Mouse (Mus musculus) liver, embryonic 16.5 days (tissue): ENCODE data around the gene Zmat5. TPM values are rescaled to one million over a fixed set of nuclear protein-coding genes. Genes with fewer than 3 reads are reported as not detected.
"Not testable (repeated sequence)": the region's sequence is repeated elsewhere in the genome, so short reads cannot be mapped to it uniquely, and the experiment has no call there.

Experiments used
- ATAC-seq: fragments of 200-750 bp; cut with Nextera tagmentation; 2 replicates; pipeline ENCODE4 v1.8.0; 2017; ENCODE audit warnings: low read depth, mild to moderate bottlenecking, moderate number of reproducible peaks, moderate library complexity
- H3K27ac ChIP-seq: fragments of 300-500 bp; sonication (generic); 2 replicates; pipeline ENCODE4 v1.5.1; 2014; ENCODE audit warnings: mild to moderate bottlenecking, low read length
- H3K27me3 ChIP-seq: fragments of 300-500 bp; sonication (generic); 2 replicates; pipeline ENCODE4 v1.6.1; 2014; ENCODE audit warnings: low read depth, low read length, mixed read lengths; ENCODE audit not compliant: control insufficient read depth, insufficient read depth
- H3K36me3 ChIP-seq: fragments of 300-500 bp; sonication (generic); 2 replicates; pipeline ENCODE4 v1.6.1; 2014; ENCODE audit warnings: mild to moderate bottlenecking; ENCODE audit not compliant: control insufficient read depth, insufficient read depth
- H3K4me1 ChIP-seq: fragments of 300-500 bp; sonication (generic); 2 replicates; pipeline ENCODE4 v1.6.1; 2014; ENCODE audit warnings: low read depth, low read length, mixed read lengths; ENCODE audit not compliant: control insufficient read depth
- H3K4me2 ChIP-seq: fragments of 300-500 bp; sonication (generic); 2 replicates; pipeline ENCODE4 v1.6.1; 2014; ENCODE audit warnings: low read depth, low read length, mixed read lengths
- H3K4me3 ChIP-seq: fragments of 300-500 bp; sonication (generic); 2 replicates; pipeline ENCODE4 v1.5.1; 2014; ENCODE audit warnings: low read depth, mild to moderate bottlenecking, low read length
- H3K9ac ChIP-seq: fragments of 300-500 bp; sonication (generic); 2 replicates; pipeline ENCODE4 v1.6.1; 2014; ENCODE audit warnings: low read depth, low read length
- H3K9me3 ChIP-seq: fragments of 300-500 bp; sonication (generic); replicated peaks from 2 replicates; pipeline ENCODE4 v1.6.1; 2016; ENCODE audit warnings: low read length; ENCODE audit not compliant: control insufficient read depth
- WGBS: fragments of 180-500 bp; shearing (Covaris S2); extraction: QIAGEN DNeasy Blood & Tissue Kit; methylation state at CpG from one replicate; pipeline ENCODE4 v1.1.7; 2014; ENCODE audit not compliant: insufficient replicate concordance; 5-methylcytosine and 5-hydroxymethylcytosine counted together
- polyA plus RNA-seq: library from polyadenylated mRNA; unstranded; fragments of >200 nt; fragmentation: Nextera tagmentation; extraction: Ambion mirVana; gene quantifications from 2 replicates; pipeline ENCODE4 v1.2.1, GENCODE M21; 2015

Gene Zmat5
- polyA plus RNA-seq, 1 experiment from 2014 or later, result 21.7 TPM

- peak overlapping the region; percentile 87 for H3K9ac ChIP-seq
- 3% methylated on average over 12 of the region's 12 CpGs for WGBS
Measured at GRCm38 (mm10) chr11:4703688-4704071, 798 bp upstream of the Zmat5 start.

GRCm38 (mm10) chr11:4705178-4705577 lies 700 bp downstream of the Zmat5 start:
- peak overlapping the region; percentile 76 for H3K9ac ChIP-seq
- peak overlapping the region; percentile 80 for H3K4me3 ChIP-seq
- no peaks in the 10 kb centered on the region for H3K27me3 ChIP-seq
- H3K36me3 ChIP-seq, result peaks cover 7% of the 10 kb centered on the region
- peaks cover 9% of the 10 kb centered on the region for H3K4me1 ChIP-seq
- H3K9me3 ChIP-seq, result no peaks in the 10 kb centered on the region
- ATAC-seq, result no peak
- H3K4me2 ChIP-seq, result peak overlapping the region; percentile 74
- H3K27ac ChIP-seq, result peak overlapping the region; percentile 67
- WGBS, result 17% methylated on average over 4 of the region's 4 CpGs

More at GRCm38 (mm10) chr11:4703688-4704071, 798 bp upstream of the Zmat5 start:
- H3K4me2 ChIP-seq, result peak overlapping the region; percentile 74
- peaks cover 7% of the 10 kb centered on the region for H3K36me3 ChIP-seq
- H3K9me3 ChIP-seq, result no peaks in the 10 kb centered on the region
- H3K4me3 ChIP-seq, result peak overlapping the region; percentile 80
- no peaks in the 10 kb centered on the region for H3K27me3 ChIP-seq
- peak overlapping the region; percentile 83 for H3K27ac ChIP-seq
- no peak for ATAC-seq
- peaks cover 9% of the 10 kb centered on the region for H3K4me1 ChIP-seq

GRCm38 (mm10) chr11:4710188-4710587 lies 5.7 kb downstream of the Zmat5 start:
- ATAC-seq, H3K4me3 ChIP-seq: not testable (repeated sequence)
- WGBS, result 68% methylated on average over 4 of the region's 4 CpGs

GRCm38 (mm10) chr11:4712822-4713221 lies 8.3 kb downstream of the Zmat5 start:
- Histone ChIP-seq H3K4me3 (no peak overlapping the region), H3K9me3 (no peaks in the 10 kb centered on the region), H3K27ac (no peak overlapping the region), H3K4me1 (no peaks in the 10 kb centered on the region), H3K36me3 (no peaks in the 10 kb centered on the region), H3K4me2 (no peak overlapping the region), H3K9ac (no peak overlapping the region), H3K27me3 (no peaks in the 10 kb centered on the region)
- no peak for ATAC-seq

More at GRCm38 (mm10) chr11:4710188-4710587, 5.7 kb downstream of the Zmat5 start:
- H3K4me2 ChIP-seq, H3K9me3 ChIP-seq, H3K27me3 ChIP-seq, H3K27ac ChIP-seq, H3K4me1 ChIP-seq, H3K9ac ChIP-seq, H3K36me3 ChIP-seq: not testable (repeated sequence)

GRCm38 (mm10) chr11:4714727-4715126 lies 10.2 kb downstream of the Zmat5 start:
- H3K4me1 ChIP-seq, result no peaks in the 10 kb centered on the region
- no peaks in the 10 kb centered on the region for H3K27me3 ChIP-seq
- WGBS, result 36% methylated on average over 4 of the region's 4 CpGs
- no peak overlapping the region for H3K4me2 ChIP-seq
- H3K27ac ChIP-seq, result no peak overlapping the region
- no peak for ATAC-seq
- no peaks in the 10 kb centered on the region for H3K36me3 ChIP-seq
- H3K4me3 ChIP-seq, result no peak overlapping the region
- H3K9me3 ChIP-seq, result no peaks in the 10 kb centered on the region
- no peak overlapping the region for H3K9ac ChIP-seq

GRCm38 (mm10) chr11:4715596-4715995 lies 11.1 kb downstream of the Zmat5 start:
- H3K36me3 ChIP-seq, result no peaks in the 10 kb centered on the region
- no peaks in the 10 kb centered on the region for H3K27me3 ChIP-seq
- H3K4me3 ChIP-seq, result no peak overlapping the region
- ATAC-seq, result no peak
- no peaks in the 10 kb centered on the region for H3K9me3 ChIP-seq
- H3K27ac ChIP-seq, result no peak overlapping the region
- no peak overlapping the region for H3K4me2 ChIP-seq
- H3K4me1 ChIP-seq, result no peaks in the 10 kb centered on the region
- 65% methylated on average over 4 of the region's 4 CpGs for WGBS
- no peak overlapping the region for H3K9ac ChIP-seq

GRCm38 (mm10) chr11:4716530-4717236 lies 12.2 kb downstream of the Zmat5 start:
- H3K9me3 ChIP-seq, result no peaks in the 10 kb centered on the region
- H3K27ac ChIP-seq, result no peak overlapping the region
- no peak overlapping the region for H3K4me3 ChIP-seq
- no peak overlapping the region for H3K4me2 ChIP-seq
- 73% methylated on average over 5 of the region's 5 CpGs for WGBS
- H3K36me3 ChIP-seq, result no peaks in the 10 kb centered on the region
- no peaks in the 10 kb centered on the region for H3K4me1 ChIP-seq
- no peak for ATAC-seq
- H3K27me3 ChIP-seq, result no peaks in the 10 kb centered on the region
- H3K9ac ChIP-seq, result no peak overlapping the region

- Histone ChIP-seq H3K27me3 (no peaks in the 10 kb centered on the region), H3K9me3 (no peaks in the 10 kb centered on the region), H3K4me3 (no peak overlapping the region), H3K27ac (no peak overlapping the region), H3K4me1 (no peaks in the 10 kb centered on the region), H3K9ac (no peak overlapping the region), H3K4me2 (no peak overlapping the region), H3K36me3 (no peaks in the 10 kb centered on the region)
- WGBS, result 68% methylated on average over 5 of the region's 5 CpGs
- no peak for ATAC-seq
Measured at GRCm38 (mm10) chr11:4718548-4718947, 14.1 kb downstream of the Zmat5 start.

GRCm38 (mm10) chr11:4719961-4720360 lies 15.5 kb downstream of the Zmat5 start:
- 67% methylated on average over 9 of the region's 9 CpGs for WGBS
- ATAC-seq, result no peak
- no peaks in the 10 kb centered on the region for H3K4me1 ChIP-seq
- H3K27me3 ChIP-seq, result no peaks in the 10 kb centered on the region
- H3K4me3 ChIP-seq, result no peak overlapping the region
- H3K9me3 ChIP-seq, result no peaks in the 10 kb centered on the region
- H3K4me2 ChIP-seq, result no peak overlapping the region
- H3K27ac ChIP-seq, result no peak overlapping the region
- H3K9ac ChIP-seq, result no peak overlapping the region
- no peaks in the 10 kb centered on the region for H3K36me3 ChIP-seq
